15 mouse cellular contexts compared by ENCODE assay signal in genomic region chr5:36135874-36136542, GRCm38 (mm10).
DNase-seq lines count a peak whose midpoint lies in the region; ATAC-seq and TF ChIP-seq lines count a peak whose summit lies in the region.
"Had no signal": no experiment of that assay in that cellular context is flagged by ENCODE, and none has a peak within 500 bp of the region (broad histone marks: within the 10 kb centered on the region; RNA-seq: fewer than 3 reads in every experiment).

No protein-coding gene starts in this region.

- no peaks in the 10 kb centered on the region for H3K9me3 ChIP-seq in hindbrain, embryonic 14.5 days (ENCODE audit: control insufficient read depth, low read length)
- no peaks in the 10 kb centered on the region for H3K9me3 ChIP-seq in hindbrain, embryonic 16.5 days (ENCODE audit: control insufficient read depth, low read length)
- H3K9me3 ChIP-seq in intestine, postnatal 0 days (ENCODE audit: control insufficient read depth): no peaks in the 10 kb centered on the region
- no peaks in the 10 kb centered on the region for H3K9me3 ChIP-seq in forebrain, embryonic 15.5 days
- H3K9me3 ChIP-seq: G1E; limb, embryonic 12.5 days; megakaryocyte, embryonic 14.5 days had no signal

- no peak overlapping the region for H3K9ac ChIP-seq in hindbrain, embryonic 14.5 days
- H3K9ac ChIP-seq in hindbrain, embryonic 16.5 days (ENCODE audit: low read depth, low read length): no peak overlapping the region
- no peak overlapping the region for H3K9ac ChIP-seq in intestine, postnatal 0 days (ENCODE audit: low read depth, low read length)
- no peak overlapping the region for H3K9ac ChIP-seq in forebrain, embryonic 15.5 days (replicated peaks)
- H3K9ac ChIP-seq: limb, embryonic 12.5 days had no signal

- no peak overlapping the region for H3K4me3 ChIP-seq in hindbrain, embryonic 14.5 days (replicated peaks; ENCODE audit: low read length)
- no peak overlapping the region for H3K4me3 ChIP-seq in hindbrain, embryonic 16.5 days (ENCODE audit: low read length)
- no peak overlapping the region for H3K4me3 ChIP-seq in intestine, postnatal 0 days (ENCODE audit: low read depth, low read length)
- no peak overlapping the region for H3K4me3 ChIP-seq in forebrain, embryonic 15.5 days
- H3K4me3 ChIP-seq: limb, embryonic 12.5 days; megakaryocyte, embryonic 14.5 days had no signal

- H3K27me3 ChIP-seq in hindbrain, embryonic 14.5 days (ENCODE audit: control insufficient read depth, insufficient read depth, low read length): no peaks in the 10 kb centered on the region
- no peaks in the 10 kb centered on the region for H3K27me3 ChIP-seq in hindbrain, embryonic 16.5 days (replicated peaks; ENCODE audit: control insufficient read depth, insufficient read depth, low read length)
- H3K27me3 ChIP-seq in intestine, postnatal 0 days (replicated peaks; ENCODE audit: control insufficient read depth, insufficient read depth, low read length): no peaks in the 10 kb centered on the region
- no peaks in the 10 kb centered on the region for H3K27me3 ChIP-seq in forebrain, embryonic 15.5 days
- H3K27me3 ChIP-seq: limb, embryonic 12.5 days had no signal

- peak; percentile 46 for TF ChIP-seq CTCF in intestine, postnatal 0 days (IDR thresholded peaks at IDR 0.05; ENCODE audit: low read depth)

- H3K27ac ChIP-seq in hindbrain, embryonic 14.5 days: no peak overlapping the region
- H3K27ac ChIP-seq in hindbrain, embryonic 16.5 days (ENCODE audit: low read depth, low read length): no peak overlapping the region
- H3K27ac ChIP-seq in intestine, postnatal 0 days (ENCODE audit: low read depth, low read length): no peak overlapping the region
- H3K27ac ChIP-seq in forebrain, embryonic 15.5 days (replicated peaks): no peak overlapping the region
- H3K27ac ChIP-seq: limb, embryonic 12.5 days had no signal

- no peak overlapping the region for H3K4me2 ChIP-seq in hindbrain, embryonic 14.5 days (replicated peaks)
- no peak overlapping the region for H3K4me2 ChIP-seq in hindbrain, embryonic 16.5 days (ENCODE audit: low read length)
- H3K4me2 ChIP-seq in intestine, postnatal 0 days (replicated peaks; ENCODE audit: low read depth): no peak overlapping the region
- no peak overlapping the region for H3K4me2 ChIP-seq in forebrain, embryonic 15.5 days (replicated peaks)
- H3K4me2 ChIP-seq: limb, embryonic 12.5 days had no signal

- H3K4me1 ChIP-seq in hindbrain, embryonic 14.5 days (replicated peaks; ENCODE audit: control insufficient read depth, insufficient read depth, low read length): peaks cover 3% of the 10 kb centered on the region; the same call in 1 of the 2 replicates
- no peaks in the 10 kb centered on the region for H3K4me1 ChIP-seq in hindbrain, embryonic 16.5 days (ENCODE audit: control insufficient read depth, insufficient read depth, low read depth, low read length)
- H3K4me1 ChIP-seq in intestine, postnatal 0 days (replicated peaks; ENCODE audit: control insufficient read depth, insufficient read depth, low read length): no peaks in the 10 kb centered on the region
- peaks cover 3% of the 10 kb centered on the region for H3K4me1 ChIP-seq in forebrain, embryonic 15.5 days
- H3K4me1 ChIP-seq: limb, embryonic 12.5 days; megakaryocyte, embryonic 14.5 days had no signal

- ATAC-seq in hindbrain, embryonic 14.5 days (ENCODE audit: low FRiP score): 0 out of 2 replicates have a peak, but pooled peaks have one; percentile 38
- no peak; the same call in 1 of the 2 replicates for ATAC-seq in hindbrain, embryonic 16.5 days
- peak; percentile 22; the same call in 1 of the 2 replicates for ATAC-seq in intestine, postnatal 0 days
- no peak for ATAC-seq in forebrain, embryonic 15.5 days (replicated peaks)
- ATAC-seq: inflammation-experienced regulatory T-cells, adult 6 months had no signal

- 79% methylated on average over 3 of the region's 3 CpGs for WGBS in hindbrain, embryonic 14.5 days
- 79% methylated on average over 3 of the region's 3 CpGs for WGBS in hindbrain, embryonic 16.5 days
- 53% methylated on average over 3 of the region's 3 CpGs for WGBS in intestine, postnatal 0 days
- WGBS in forebrain, embryonic 15.5 days: 83% methylated on average over 3 of the region's 3 CpGs

- no peak for DNase-seq in hindbrain, embryonic 14.5 days (ENCODE audit: low spot score)
- peak; percentile 12 for DNase-seq in urinary bladder, postnatal 14 days (ENCODE audit: low spot score)
- no peak for DNase-seq in urinary bladder, adult 2 months (ENCODE audit: low spot score)
- DNase-seq in frontal cortex, postnatal 14 days (ENCODE audit: low spot score in 2 of 2): no peak
- no peak for DNase-seq in lung, postnatal 14 days
- DNase-seq: adrenal gland, adult 2 months; cerebellum, adult 11 months; thymus, adult 18-20 months had no signal

- H3K36me3 ChIP-seq in hindbrain, embryonic 14.5 days (replicated peaks; ENCODE audit: control insufficient read depth, insufficient read depth): no peaks in the 10 kb centered on the region
- H3K36me3 ChIP-seq in hindbrain, embryonic 16.5 days (ENCODE audit: control insufficient read depth, insufficient read depth, low read length): no peaks in the 10 kb centered on the region
- H3K36me3 ChIP-seq in intestine, postnatal 0 days (ENCODE audit: control insufficient read depth, insufficient read depth): no peaks in the 10 kb centered on the region
- H3K36me3 ChIP-seq in forebrain, embryonic 15.5 days: no peaks in the 10 kb centered on the region
- H3K36me3 ChIP-seq: G1E; limb, embryonic 12.5 days had no signal

Comparison
In these comparisons a context has a peak if more than half of its experiments do, and no peak if none do; other contexts are left out.
1. ATAC-seq: peak in hindbrain, embryonic 14.5 days (single experiment) and intestine, postnatal 0 days (single experiment); none in hindbrain, embryonic 16.5 days (single experiment) and forebrain, embryonic 15.5 days (single experiment).